Mouse (Mus musculus) G1E (cell line): Measurements from ENCODE around the gene Ndufb10.

Source experiments
- CTCF ChIP-seq: IDR thresholded peaks from 2 replicates; pipeline ENCODE4 v1.5.1; 2012; ENCODE audit warnings: low read depth, low read length, inconsistent platforms, mixed read lengths
- GATA1 ChIP-seq: IDR thresholded peaks from 2 replicates; pipeline ENCODE4 v1.6.1; 2012; ENCODE audit warnings: borderline replicate concordance, low read length, inconsistent platforms, mixed read lengths
- POLR2AphosphoS5 ChIP-seq: IDR thresholded peaks from 2 replicates; pipeline ENCODE4 v1.6.1; 2012; ENCODE audit warnings: low read depth, low read length, inconsistent platforms; ENCODE audit not compliant: insufficient replicate concordance
- TAL1 ChIP-seq: conservative IDR thresholded peaks from 2 replicates; pipeline ENCODE4 v1.6.1; 2012; ENCODE audit warnings: low read depth, low read length, inconsistent platforms, mixed read lengths

DNA sequence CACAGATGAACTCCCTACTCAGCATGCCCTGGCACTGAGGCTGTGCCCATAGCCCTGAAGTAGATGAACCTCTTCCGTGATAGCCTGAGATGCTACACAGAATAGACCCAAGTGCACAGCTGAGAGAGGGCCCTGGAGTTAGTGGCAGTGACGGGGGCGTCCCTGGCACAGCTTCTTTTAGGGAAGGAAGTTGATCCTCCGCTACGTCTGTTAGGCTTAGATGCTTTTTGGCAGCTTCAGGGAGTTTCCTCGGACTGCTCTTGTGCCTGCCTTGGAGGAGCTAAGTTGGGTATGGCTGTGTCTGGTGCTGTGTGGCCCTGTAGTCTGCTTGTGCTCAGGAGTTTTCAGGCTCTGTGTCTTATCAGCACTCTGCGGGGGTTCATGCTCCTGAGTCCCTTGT is 50.0 kb downstream of the Ndufb10 start:
- TF ChIP-seq CTCF = no peak
- TF ChIP-seq GATA1 = no peak
- TF ChIP-seq TAL1 = no peak
- no peak for TF ChIP-seq POLR2AphosphoS5
